Comparison of ENCODE assay signal across 18 mouse cellular contexts in genomic region chr7:117505791-117506190, GRCm38 (mm10).
A peak's percentile ranks its signal among the peaks of the same experiment; 100 is the strongest.
DNase-seq lines count a peak whose midpoint lies in the region; ATAC-seq and TF ChIP-seq lines count a peak whose summit lies in the region.
"Had no signal": no experiment of that assay in that cellular context is flagged by ENCODE, and none has a peak within 500 bp of the region (broad histone marks: within the 10 kb centered on the region; RNA-seq: fewer than 3 reads in every experiment).

No protein-coding gene starts in this region.

- H3K27me3 ChIP-seq in intestine, embryonic 14.5 days (replicated peaks; ENCODE audit: control insufficient read depth, insufficient read depth, low read length): no peaks in the 10 kb centered on the region
- no peaks in the 10 kb centered on the region for H3K27me3 ChIP-seq in intestine, embryonic 15.5 days (replicated peaks)
- H3K27me3 ChIP-seq in lung, embryonic 15.5 days: no peaks in the 10 kb centered on the region
- H3K27me3 ChIP-seq in forebrain, embryonic 16.5 days (replicated peaks; ENCODE audit: control insufficient read depth, insufficient read depth, low read length): no peaks in the 10 kb centered on the region
- H3K27me3 ChIP-seq: embryonic facial prominence, embryonic 12.5 days had no signal

- H3K4me3 ChIP-seq in intestine, embryonic 14.5 days (ENCODE audit: low read depth, low read length): no peak overlapping the region
- no peak overlapping the region for H3K4me3 ChIP-seq in intestine, embryonic 15.5 days (replicated peaks)
- H3K4me3 ChIP-seq in lung, embryonic 15.5 days: no peak overlapping the region
- no peak overlapping the region for H3K4me3 ChIP-seq in lung, adult 2 months (replicated peaks; ENCODE audit: extremely low read depth, low read depth, low read length)
- no peak overlapping the region for H3K4me3 ChIP-seq in forebrain, embryonic 16.5 days (replicated peaks; ENCODE audit: low read length)
- H3K4me3 ChIP-seq: embryonic facial prominence, embryonic 12.5 days; heart, embryonic 10.5 days had no signal

- H3K4me2 ChIP-seq in intestine, embryonic 14.5 days (ENCODE audit: low read length): no peak overlapping the region
- H3K4me2 ChIP-seq in intestine, embryonic 15.5 days (replicated peaks): no peak overlapping the region
- no peak overlapping the region for H3K4me2 ChIP-seq in lung, embryonic 15.5 days
- H3K4me2 ChIP-seq in forebrain, embryonic 16.5 days (ENCODE audit: low read length): no peak overlapping the region
- H3K4me2 ChIP-seq: embryonic facial prominence, embryonic 12.5 days; hindbrain, embryonic 14.5 days had no signal

- no peak for TF ChIP-seq CTCF in lung, adult 2 months (IDR thresholded peaks at IDR 0.05; ENCODE audit: insufficient read depth, low read length)

- TF ChIP-seq POLR2A in lung, adult 2 months (IDR thresholded peaks at IDR 0.05; ENCODE audit: borderline replicate concordance, extremely low read depth, low read depth, low read length): no peak

- no peaks in the 10 kb centered on the region for H3K9me3 ChIP-seq in intestine, embryonic 14.5 days (ENCODE audit: control insufficient read depth, low read length)
- H3K9me3 ChIP-seq in intestine, embryonic 15.5 days: no peaks in the 10 kb centered on the region
- no peaks in the 10 kb centered on the region; the same call in 1 of the 2 replicates for H3K9me3 ChIP-seq in lung, embryonic 15.5 days
- no peaks in the 10 kb centered on the region for H3K9me3 ChIP-seq in forebrain, embryonic 16.5 days (ENCODE audit: control insufficient read depth, low read length)
- H3K9me3 ChIP-seq: embryonic facial prominence, embryonic 12.5 days; heart, embryonic 10.5 days had no signal

- H3K27ac ChIP-seq in intestine, embryonic 14.5 days (ENCODE audit: low read depth): no peak overlapping the region
- no peak overlapping the region for H3K27ac ChIP-seq in intestine, embryonic 15.5 days
- 0 out of 2 replicates have a peak overlapping the region, but pooled peaks have one; percentile 24 for H3K27ac ChIP-seq in lung, embryonic 15.5 days
- no peak overlapping the region for H3K27ac ChIP-seq in forebrain, embryonic 16.5 days (ENCODE audit: low read length)
- H3K27ac ChIP-seq: embryonic facial prominence, embryonic 12.5 days; heart, embryonic 10.5 days; hindbrain, embryonic 14.5 days had no signal

- WGBS in intestine, embryonic 14.5 days: 77% methylated on average over 3 of the region's 3 CpGs
- 83% methylated on average over 3 of the region's 3 CpGs for WGBS in intestine, embryonic 15.5 days
- 52% methylated on average over 3 of the region's 3 CpGs for WGBS in lung, embryonic 15.5 days
- 77% methylated on average over 3 of the region's 3 CpGs for WGBS in lung, adult 2 months
- 90% methylated on average over 3 of the region's 3 CpGs for WGBS in forebrain, embryonic 16.5 days

- no peak for DNase-seq in intestine, embryonic 14.5 days (ENCODE audit: low spot score)
- DNase-seq in lung, adult 2 months: no peak
- DNase-seq in kidney, adult 9 months: peak; percentile 62
- DNase-seq in mesoderm, embryonic 11.5 days (ENCODE audit: low read depth, low spot score): peak; percentile 30
- DNase-seq: cerebellum, adult 11-12 months; cerebellum, postnatal 25 days; heart, postnatal 14 days; liver; midbrain, embryonic 14.5 days; retina, postnatal 1 day; thymus, adult 2 months had no signal

- ATAC-seq in intestine, embryonic 14.5 days (replicated peaks; ENCODE audit: low FRiP score, low TSS enrichment, low read depth): 0 out of 2 replicates have a peak, but pooled peaks have one; percentile 16
- ATAC-seq in intestine, embryonic 15.5 days: no peak
- peak; percentile 25; the same call in 1 of the 2 replicates for ATAC-seq in lung, embryonic 15.5 days (ENCODE audit: borderline replicate concordance, extremely low read depth, low FRiP score, low TSS enrichment)
- ATAC-seq in monocyte, adult 5-6 weeks (replicated peaks; ENCODE audit: insufficient number of reproducible peaks, low FRiP score, low TSS enrichment, poor library complexity, severe bottlenecking): no peak
- no peak for ATAC-seq in forebrain, embryonic 16.5 days

- no peak overlapping the region for H3K9ac ChIP-seq in intestine, embryonic 14.5 days (ENCODE audit: low read length)
- no peak overlapping the region for H3K9ac ChIP-seq in intestine, embryonic 15.5 days
- H3K9ac ChIP-seq in lung, embryonic 15.5 days: no peak overlapping the region
- H3K9ac ChIP-seq in forebrain, embryonic 16.5 days (replicated peaks; ENCODE audit: low read depth, low read length): no peak overlapping the region
- H3K9ac ChIP-seq: embryonic facial prominence, embryonic 12.5 days; hindbrain, embryonic 14.5 days had no signal

- no peaks in the 10 kb centered on the region; the same call in 1 of the 2 replicates for H3K4me1 ChIP-seq in intestine, embryonic 14.5 days (replicated peaks; ENCODE audit: control insufficient read depth, insufficient read depth, low read length)
- no peaks in the 10 kb centered on the region for H3K4me1 ChIP-seq in intestine, embryonic 15.5 days (replicated peaks)
- no peaks in the 10 kb centered on the region for H3K4me1 ChIP-seq in lung, embryonic 15.5 days
- no peaks in the 10 kb centered on the region for H3K4me1 ChIP-seq in lung, adult 2 months (ENCODE audit: control insufficient read depth, insufficient read depth, low read length)
- peaks cover 2% of the 10 kb centered on the region; the same call in 1 of the 2 replicates for H3K4me1 ChIP-seq in forebrain, embryonic 16.5 days (replicated peaks; ENCODE audit: control insufficient read depth, insufficient read depth, low read length)

- H3K36me3 ChIP-seq in intestine, embryonic 14.5 days (ENCODE audit: control insufficient read depth, insufficient read depth, low read length): no peaks in the 10 kb centered on the region
- no peaks in the 10 kb centered on the region for H3K36me3 ChIP-seq in intestine, embryonic 15.5 days
- H3K36me3 ChIP-seq in lung, embryonic 15.5 days: no peaks in the 10 kb centered on the region
- 0 out of 2 replicates have a peak, but pooled peaks cover 2% of the 10 kb centered on the region for H3K36me3 ChIP-seq in forebrain, embryonic 16.5 days (ENCODE audit: control insufficient read depth, insufficient read depth)
- H3K36me3 ChIP-seq: embryonic facial prominence, embryonic 12.5 days had no signal

Comparison
In these comparisons a context has a peak if more than half of its experiments do, and no peak if none do; other contexts are left out.
1. ATAC-seq: peak in intestine, embryonic 14.5 days (single experiment) and lung, embryonic 15.5 days (single experiment); none in intestine, embryonic 15.5 days (single experiment), monocyte, adult 5-6 weeks (single experiment) and forebrain, embryonic 16.5 days (single experiment).
2. DNase-seq: peak in kidney, adult 9 months (single experiment) and mesoderm, embryonic 11.5 days (single experiment); none in intestine, embryonic 14.5 days (single experiment) and lung, adult 2 months (single experiment).